33 mouse cellular contexts compared by ENCODE assay signal in the genomic region with DNA sequence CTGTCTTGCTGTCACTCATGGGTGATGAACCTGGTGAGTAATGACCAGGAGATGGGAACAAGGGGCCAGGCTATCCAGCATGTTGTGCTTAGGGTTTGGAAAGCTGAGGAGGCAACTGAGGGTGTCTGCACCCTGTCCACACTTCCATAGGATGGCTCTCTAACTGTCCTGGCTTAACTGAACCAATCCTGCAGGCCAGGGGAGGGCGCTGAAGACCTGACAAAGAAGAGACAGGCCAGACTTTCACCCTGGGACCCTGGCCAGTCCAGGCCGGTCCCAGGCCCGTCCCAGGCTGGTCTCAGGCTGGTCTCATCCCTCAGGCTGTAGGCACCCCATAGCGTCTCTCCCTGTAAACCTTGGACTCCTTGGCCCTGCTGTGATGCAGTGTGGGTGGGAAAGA. TPM values are rescaled to one million over a fixed set of nuclear protein-coding genes. Genes with fewer than 3 reads are reported as not detected.
DNase-seq lines count a peak whose midpoint lies in the region; ATAC-seq and TF ChIP-seq lines count a peak whose summit lies in the region.
"Had no signal": no experiment of that assay in that cellular context is flagged by ENCODE, and none has a peak within 500 bp of the region (broad histone marks: within the 10 kb centered on the region; RNA-seq: fewer than 3 reads in every experiment).

No protein-coding gene starts in this region.

- H3K4me1 ChIP-seq in forebrain, embryonic 11.5 days (replicated peaks; ENCODE audit: control insufficient read depth, insufficient read depth, low read length), result no peaks in the 10 kb centered on the region
- H3K4me1 ChIP-seq in forebrain, embryonic 16.5 days (replicated peaks; ENCODE audit: control insufficient read depth, insufficient read depth, low read length), result no peaks in the 10 kb centered on the region
- no peaks in the 10 kb centered on the region for H3K4me1 ChIP-seq in ES-Bruce4 (ENCODE audit: control insufficient read depth, insufficient read depth, low read length)
- H3K4me1 ChIP-seq in liver, postnatal 0 days (ENCODE audit: insufficient read depth), result no peaks in the 10 kb centered on the region
- H3K4me1 ChIP-seq: embryonic facial prominence, embryonic 13.5 days; forebrain, embryonic 15.5 days; hindbrain, embryonic 13.5 days; liver, embryonic 15.5 days; megakaryocyte, embryonic 14.5 days; midbrain, embryonic 13.5 days had no signal

- H3K36me3 ChIP-seq in forebrain, embryonic 11.5 days (ENCODE audit: control insufficient read depth, insufficient read depth, low read length), result no peaks in the 10 kb centered on the region
- no peaks in the 10 kb centered on the region for H3K36me3 ChIP-seq in forebrain, embryonic 16.5 days (ENCODE audit: control insufficient read depth, insufficient read depth)
- no peaks in the 10 kb centered on the region for H3K36me3 ChIP-seq in ES-Bruce4 (ENCODE audit: control insufficient read depth, insufficient read depth, low read length, poor library complexity, severe bottlenecking)
- no peaks in the 10 kb centered on the region for H3K36me3 ChIP-seq in liver, postnatal 0 days (replicated peaks; ENCODE audit: insufficient read depth, low read length)
- H3K36me3 ChIP-seq: embryonic facial prominence, embryonic 13.5 days; forebrain, embryonic 15.5 days; hindbrain, embryonic 13.5 days; liver, embryonic 15.5 days; midbrain, embryonic 13.5 days had no signal

- no peak for TF ChIP-seq EP300 in ES-Bruce4 (IDR thresholded peaks at IDR 0.05; ENCODE audit: insufficient read depth, low read depth, low read length)
- no peak for TF ChIP-seq EP300 in liver, postnatal 0 days (IDR thresholded peaks at IDR 0.05; ENCODE audit: low read depth)

- no peak overlapping the region for H3K9ac ChIP-seq in forebrain, embryonic 11.5 days (ENCODE audit: low read length)
- H3K9ac ChIP-seq in forebrain, embryonic 16.5 days (replicated peaks; ENCODE audit: low read depth, low read length), result no peak overlapping the region
- no peak overlapping the region for H3K9ac ChIP-seq in ES-Bruce4 (ENCODE audit: low read depth, poor library complexity, severe bottlenecking)
- H3K9ac ChIP-seq in liver, postnatal 0 days (replicated peaks), result no peak overlapping the region
- H3K9ac ChIP-seq: embryonic facial prominence, embryonic 13.5 days; forebrain, embryonic 15.5 days; hindbrain, embryonic 13.5 days; liver, embryonic 15.5 days; midbrain, embryonic 13.5 days had no signal

- WGBS in forebrain, embryonic 11.5 days, result 30% methylated on average over 4 of the region's 4 CpGs
- 27% methylated on average over 4 of the region's 4 CpGs for WGBS in forebrain, embryonic 16.5 days
- 25% methylated on average over 4 of the region's 4 CpGs for WGBS in liver, postnatal 0 days (ENCODE audit: insufficient replicate concordance)

- peak; percentile 35; the same call in 1 of the 2 replicates for TF ChIP-seq CTCF in layer of hippocampus, adult 2 months (conservative IDR thresholded peaks at IDR 0.05)
- peak; percentile 58 for TF ChIP-seq CTCF in ES-Bruce4 (IDR thresholded peaks at IDR 0.05; ENCODE audit: low read depth, low read length)
- TF ChIP-seq CTCF in liver, postnatal 0 days (IDR thresholded peaks at IDR 0.05; ENCODE audit: low read depth), result peak; percentile 32

- H3K9me3 ChIP-seq in forebrain, embryonic 11.5 days (ENCODE audit: control insufficient read depth, low read length), result no peaks in the 10 kb centered on the region
- no peaks in the 10 kb centered on the region for H3K9me3 ChIP-seq in forebrain, embryonic 16.5 days (ENCODE audit: control insufficient read depth, low read length)
- H3K9me3 ChIP-seq in ES-Bruce4 (replicated peaks; ENCODE audit: control insufficient read depth, insufficient read depth, low read length, poor library complexity, severe bottlenecking), result no peaks in the 10 kb centered on the region
- H3K9me3 ChIP-seq in liver, postnatal 0 days (ENCODE audit: low read length), result no peaks in the 10 kb centered on the region
- H3K9me3 ChIP-seq: embryonic facial prominence, embryonic 13.5 days; forebrain, embryonic 15.5 days; hindbrain, embryonic 13.5 days; liver, embryonic 15.5 days; megakaryocyte, embryonic 14.5 days; midbrain, embryonic 13.5 days had no signal

- H3K27me3 ChIP-seq in forebrain, embryonic 11.5 days (ENCODE audit: control insufficient read depth, insufficient read depth, low read length), result no peaks in the 10 kb centered on the region
- H3K27me3 ChIP-seq in forebrain, embryonic 16.5 days (replicated peaks; ENCODE audit: control insufficient read depth, insufficient read depth, low read length), result no peaks in the 10 kb centered on the region
- H3K27me3 ChIP-seq in ES-Bruce4 (ENCODE audit: control insufficient read depth, insufficient read depth, low read length, poor library complexity, severe bottlenecking), result no peaks in the 10 kb centered on the region
- no peaks in the 10 kb centered on the region for H3K27me3 ChIP-seq in liver, postnatal 0 days (ENCODE audit: insufficient read depth, low read length)
- H3K27me3 ChIP-seq: embryonic facial prominence, embryonic 13.5 days; forebrain, embryonic 15.5 days; hindbrain, embryonic 13.5 days; midbrain, embryonic 13.5 days had no signal

- no peak overlapping the region for H3K4me3 ChIP-seq in forebrain, embryonic 11.5 days (ENCODE audit: low read depth, low read length)
- H3K4me3 ChIP-seq in forebrain, embryonic 16.5 days (replicated peaks; ENCODE audit: low read length), result no peak overlapping the region
- no peak overlapping the region for H3K4me3 ChIP-seq in layer of hippocampus, adult 2 months
- no peak overlapping the region for H3K4me3 ChIP-seq in ES-Bruce4 (ENCODE audit: low read depth, low read length)
- no peak overlapping the region for H3K4me3 ChIP-seq in liver, postnatal 0 days (ENCODE audit: low read depth, low read length)
- H3K4me3 ChIP-seq: embryonic facial prominence, embryonic 13.5 days; forebrain, embryonic 15.5 days; hindbrain, embryonic 13.5 days; liver, embryonic 15.5 days; megakaryocyte, embryonic 14.5 days; midbrain, embryonic 13.5 days had no signal

- TF ChIP-seq POLR2A in ES-Bruce4 (IDR thresholded peaks at IDR 0.05; ENCODE audit: insufficient read depth, low read length), result no peak

- no peak for ATAC-seq in forebrain, embryonic 11.5 days (replicated peaks; ENCODE audit: low FRiP score)
- ATAC-seq in forebrain, embryonic 16.5 days, result no peak
- ATAC-seq in liver, postnatal 0 days, result no peak
- ATAC-seq in activated CD4-positive, CD25-positive, alpha-beta regulatory T cell, adult 4 months, result no peak
- ATAC-seq: forebrain, embryonic 15.5 days; midbrain, embryonic 13.5 days had no signal

- no peak overlapping the region for H3K4me2 ChIP-seq in forebrain, embryonic 11.5 days (ENCODE audit: low read depth, low read length, severe bottlenecking)
- H3K4me2 ChIP-seq in forebrain, embryonic 16.5 days (ENCODE audit: low read length), result no peak overlapping the region
- no peak overlapping the region for H3K4me2 ChIP-seq in liver, postnatal 0 days (ENCODE audit: low read depth, low read length)
- H3K4me2 ChIP-seq: embryonic facial prominence, embryonic 13.5 days; forebrain, embryonic 15.5 days; hindbrain, embryonic 13.5 days; liver, embryonic 15.5 days; midbrain, embryonic 13.5 days had no signal

- no peak overlapping the region for H3K27ac ChIP-seq in forebrain, embryonic 11.5 days (ENCODE audit: low read depth, low read length)
- no peak overlapping the region for H3K27ac ChIP-seq in forebrain, embryonic 16.5 days (ENCODE audit: low read length)
- no peak overlapping the region for H3K27ac ChIP-seq in layer of hippocampus, adult 2 months
- H3K27ac ChIP-seq in ES-Bruce4 (ENCODE audit: insufficient read depth, low read length), result no peak overlapping the region
- H3K27ac ChIP-seq in liver, postnatal 0 days (ENCODE audit: low read depth), result no peak overlapping the region
- H3K27ac ChIP-seq: embryonic facial prominence, embryonic 13.5 days; forebrain, embryonic 15.5 days; hindbrain, embryonic 13.5 days; liver, embryonic 15.5 days; midbrain, embryonic 13.5 days had no signal

- DNase-seq in forebrain, embryonic 11.5 days (ENCODE audit: low spot score), result peak; percentile 38
- no peak for DNase-seq in layer of hippocampus, adult 2 months (ENCODE audit: low spot score in 2 of 2)
- DNase-seq in layer of hippocampus, postnatal 36 days, result no peak
- no peak for DNase-seq in liver, postnatal 0 days
- DNase-seq: adrenal gland, adult 8-10 months; cerebellum, adult 11-12 months; cerebellum, postnatal 10 days; gastrocnemius, postnatal 36 days; lung, postnatal 14 days; thymus, adult 2 months; thymus, postnatal 4 days had no signal

RNA-seq across cellular contexts. Expression of gene Prss34, which starts 7.8 kb away (rescaled TPM):
- polyA plus RNA-seq in forebrain, embryonic 11.5 days (2014; fragmentation: Nextera tagmentation; extraction: Ambion mirVana), result not detected in 2 replicates
- polyA plus RNA-seq in forebrain, embryonic 16.5 days (2015; fragmentation: Nextera tagmentation; extraction: Ambion mirVana), result not detected in 2 replicates
- not detected for total RNA-seq in layer of hippocampus, adult 2 months (2021)
- total RNA-seq in layer of hippocampus, postnatal 36 days (2021), result not detected
- polyA plus RNA-seq in ES-Bruce4 (2011; ENCODE audit: insufficient read depth, insufficient read length, low read depth, missing spikeins), result not detected in 2 replicates
- polyA plus RNA-seq in liver, postnatal 0 days (2015; fragmentation: Nextera tagmentation; extraction: Ambion mirVana), result 11.1 and 15.4 TPM in 2 replicates
- not detected for polyA plus RNA-seq in activated CD4-positive, CD25-positive, alpha-beta regulatory T cell, adult 4 months (2017; shearing (Covaris generic))
- total RNA-seq: ES-E14; layer of hippocampus, postnatal 14 days; left cerebral cortex, postnatal 10 days; monocyte, adult 5-6 weeks had no signal
- polyA plus RNA-seq: hindbrain, embryonic 13.5 days; intestine, embryonic 14.5 days; kidney, embryonic 14.5 days; limb, embryonic 11.5 days; midbrain, embryonic 13.5 days; small intestine, adult 2 months had no signal

RNA-seq across cellular contexts. Expression of gene Ube2i, which starts 16.0 kb away (rescaled TPM):
- 837 and 868 TPM in 2 replicates for polyA plus RNA-seq in forebrain, embryonic 11.5 days (2014; fragmentation: Nextera tagmentation; extraction: Ambion mirVana)
- 635 and 668 TPM in 2 replicates for polyA plus RNA-seq in forebrain, embryonic 16.5 days (2015; fragmentation: Nextera tagmentation; extraction: Ambion mirVana)
- total RNA-seq in layer of hippocampus, adult 2 months (2021), result 100 to 1,000 TPM; 229 to 239 TPM
- 100 to 1,000 TPM; 234 to 241 TPM for total RNA-seq in layer of hippocampus, postnatal 36 days (2021)
- 430 and 432 TPM in 2 replicates for polyA plus RNA-seq in ES-Bruce4 (2011; ENCODE audit: insufficient read depth, insufficient read length, low read depth, missing spikeins)
- 155 and 164 TPM in 2 replicates for polyA plus RNA-seq in liver, postnatal 0 days (2015; fragmentation: Nextera tagmentation; extraction: Ambion mirVana)
- polyA plus RNA-seq in activated CD4-positive, CD25-positive, alpha-beta regulatory T cell, adult 4 months (2017; shearing (Covaris generic)), result 100 to 1,000 TPM; 368 to 405 TPM

RNA-seq across cellular contexts. Expression of gene Prss28, which starts 18.0 kb away (rescaled TPM):
- not detected in 2 replicates for polyA plus RNA-seq in forebrain, embryonic 11.5 days (2014; fragmentation: Nextera tagmentation; extraction: Ambion mirVana)
- polyA plus RNA-seq in forebrain, embryonic 16.5 days (2015; fragmentation: Nextera tagmentation; extraction: Ambion mirVana), result not detected in 2 replicates
- not detected for total RNA-seq in layer of hippocampus, adult 2 months (2021)
- not detected for total RNA-seq in layer of hippocampus, postnatal 36 days (2021)
- not detected in 2 replicates for polyA plus RNA-seq in ES-Bruce4 (2011; ENCODE audit: insufficient read depth, insufficient read length, low read depth, missing spikeins)
- polyA plus RNA-seq in liver, postnatal 0 days (2015; fragmentation: Nextera tagmentation; extraction: Ambion mirVana), result not detected in 2 replicates
- polyA plus RNA-seq in activated CD4-positive, CD25-positive, alpha-beta regulatory T cell, adult 4 months (2017; shearing (Covaris generic)), result not detected
- total RNA-seq: adrenal gland, adult 8-10 months; ES-E14; gastrocnemius, postnatal 36 days; heart, adult 8-10 months; heart, postnatal 25 days; layer of hippocampus, postnatal 14 days; left cerebral cortex, postnatal 10 days; monocyte, adult 5-6 weeks; neutrophil, adult 5-6 weeks had no signal
- polyA plus RNA-seq: embryonic facial prominence, embryonic 13.5 days; forebrain, embryonic 15.5 days; heart, embryonic 14.5 days; hindbrain, embryonic 13.5 days; intestine, embryonic 14.5 days; kidney, embryonic 14.5 days; limb, embryonic 11.5 days; liver, embryonic 15.5 days; midbrain, embryonic 13.5 days; small intestine, adult 2 months; stomach, embryonic 16.5 days had no signal

RNA-seq across cellular contexts. Expression of gene Prss29, which starts 28.0 kb away (rescaled TPM):
- polyA plus RNA-seq in forebrain, embryonic 11.5 days (2014; fragmentation: Nextera tagmentation; extraction: Ambion mirVana), result not detected in 2 replicates
- not detected in 2 replicates for polyA plus RNA-seq in forebrain, embryonic 16.5 days (2015; fragmentation: Nextera tagmentation; extraction: Ambion mirVana)
- total RNA-seq in layer of hippocampus, adult 2 months (2021), result not detected
- not detected for total RNA-seq in layer of hippocampus, postnatal 36 days (2021)
- polyA plus RNA-seq in ES-Bruce4 (2011; ENCODE audit: insufficient read depth, insufficient read length, low read depth, missing spikeins), result not detected in 2 replicates
- not detected in 2 replicates for polyA plus RNA-seq in liver, postnatal 0 days (2015; fragmentation: Nextera tagmentation; extraction: Ambion mirVana)
- polyA plus RNA-seq in activated CD4-positive, CD25-positive, alpha-beta regulatory T cell, adult 4 months (2017; shearing (Covaris generic)), result not detected
- total RNA-seq: adrenal gland, adult 8-10 months; ES-E14; gastrocnemius, postnatal 36 days; heart, adult 8-10 months; heart, postnatal 25 days; layer of hippocampus, postnatal 14 days; left cerebral cortex, postnatal 10 days; monocyte, adult 5-6 weeks; neutrophil, adult 5-6 weeks had no signal
- polyA plus RNA-seq: embryonic facial prominence, embryonic 13.5 days; forebrain, embryonic 15.5 days; heart, embryonic 14.5 days; hindbrain, embryonic 13.5 days; intestine, embryonic 14.5 days; kidney, embryonic 14.5 days; limb, embryonic 11.5 days; liver, embryonic 15.5 days; midbrain, embryonic 13.5 days; small intestine, adult 2 months; stomach, embryonic 16.5 days had no signal

RNA-seq across cellular contexts. Expression of gene Baiap3, which starts 34.2 kb away (rescaled TPM):
- polyA plus RNA-seq in forebrain, embryonic 11.5 days (2014; fragmentation: Nextera tagmentation; extraction: Ambion mirVana), result 1.2 and 1.7 TPM in 2 replicates
- 7.9 and 22.5 TPM in 2 replicates for polyA plus RNA-seq in forebrain, embryonic 16.5 days (2015; fragmentation: Nextera tagmentation; extraction: Ambion mirVana)
- 10 to 100 TPM in 1 of 2 experiments, 1 to 10 TPM in 1; 9.9 to 10.5 TPM for total RNA-seq in layer of hippocampus, adult 2 months (2021)
- 1 to 10 TPM; 6.2 to 7.7 TPM for total RNA-seq in layer of hippocampus, postnatal 36 days (2021)
- 1.3 and 1.6 TPM in 2 replicates for polyA plus RNA-seq in ES-Bruce4 (2011; ENCODE audit: insufficient read depth, insufficient read length, low read depth, missing spikeins)
- 0.54 and 0.58 TPM in 2 replicates for polyA plus RNA-seq in liver, postnatal 0 days (2015; fragmentation: Nextera tagmentation; extraction: Ambion mirVana)
- 1 to 10 TPM; 1.4 to 8.5 TPM for polyA plus RNA-seq in activated CD4-positive, CD25-positive, alpha-beta regulatory T cell, adult 4 months (2017; shearing (Covaris generic))
- total RNA-seq: gastrocnemius, postnatal 36 days had no signal

Comparison
In these comparisons a context has a peak if more than half of its experiments do, and no peak if none do; other contexts are left out.
1. RNA of gene Prss34, which starts 7.8 kb away (polyA plus RNA-seq): 11.1 to 15.4 TPM in liver, postnatal 0 days; not detected in forebrain, embryonic 16.5 days, not detected in forebrain, embryonic 11.5 days, not detected in ES-Bruce4 and not detected in activated CD4-positive, CD25-positive, alpha-beta regulatory T cell, adult 4 months; every median in the first group is over 10 times any median in the second.
2. Peak in every context shown above with its lines, with median percentiles within 50 percentile points of each other: CTCF ChIP-seq.